In the genomic region with DNA sequence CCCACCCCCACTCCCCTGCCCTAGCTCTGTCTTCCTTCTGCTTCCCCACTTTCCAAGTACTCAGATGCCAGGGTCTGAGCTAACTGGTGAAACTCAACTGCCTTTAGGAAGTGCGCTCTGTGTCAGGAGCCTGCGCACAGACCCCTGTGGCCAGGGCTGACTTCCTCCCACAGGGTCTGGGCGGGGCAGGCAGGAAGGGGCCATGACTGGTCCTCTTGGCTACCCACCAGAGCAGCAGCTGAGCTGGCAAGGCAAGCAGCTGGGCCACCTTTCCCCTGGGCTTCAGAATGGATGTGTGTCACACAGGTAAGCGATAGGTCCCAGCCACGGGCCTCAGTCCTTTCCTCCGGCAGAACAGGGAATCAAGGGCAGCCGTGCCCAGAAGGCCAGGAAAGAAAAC, we compare ENCODE assay signal across 8 mouse cellular contexts. TPM values are rescaled to one million over a fixed set of nuclear protein-coding genes. Genes with fewer than 3 reads are reported as not detected.
DNase-seq lines count a peak whose midpoint lies in the region; ATAC-seq and TF ChIP-seq lines count a peak whose summit lies in the region.

Cyth4 (plus strand) TSS at position 134 of the 400 bp plus-strand sequence.

- H3K36me3 ChIP-seq in lung, embryonic 14.5 days (ENCODE audit: insufficient read depth): no peaks in the 10 kb centered on the region
- H3K36me3 ChIP-seq in midbrain, postnatal 0 days (ENCODE audit: insufficient read depth, low read length): no peaks in the 10 kb centered on the region

- DNase-seq in left cerebral cortex, adult 2 months (ENCODE audit: extremely low spot score in 1 of 2, low spot score in 2 of 2): no peak
- DNase-seq in left cerebral cortex, postnatal 36 days (ENCODE audit: low spot score in 2 of 2): no peak
- no peak for DNase-seq in gonadal fat pad, adult 2 months (ENCODE audit: low read depth)
- DNase-seq in kidney, postnatal 36 days: peak; percentile 55 to 68
- peak; percentile 30 for DNase-seq in lung, embryonic 14.5 days
- DNase-seq in spleen, postnatal 4 days (ENCODE audit: low spot score in 2 of 2): peak; percentile 74 to 82
- DNase-seq in midbrain, postnatal 0 days (ENCODE audit: low spot score): no peak
- DNase-seq in ovary, postnatal 10 days (ENCODE audit: low spot score): no peak

- no peak for ATAC-seq in lung, embryonic 14.5 days (ENCODE audit: insufficient read depth)
- ATAC-seq in midbrain, postnatal 0 days (ENCODE audit: low FRiP score): no peak

- no peaks in the 10 kb centered on the region for H3K9me3 ChIP-seq in lung, embryonic 14.5 days (ENCODE audit: low read depth, low read length)
- no peaks in the 10 kb centered on the region for H3K9me3 ChIP-seq in midbrain, postnatal 0 days (ENCODE audit: low read length)

- no peaks in the 10 kb centered on the region for H3K27me3 ChIP-seq in lung, embryonic 14.5 days (ENCODE audit: insufficient read depth, low read length)
- H3K27me3 ChIP-seq in midbrain, postnatal 0 days (ENCODE audit: insufficient read depth, low read length): no peaks in the 10 kb centered on the region

- no peak for TF ChIP-seq CTCF in left cerebral cortex, adult 2 months (IDR thresholded peaks at IDR 0.05)
- no peak for TF ChIP-seq CTCF in lung, embryonic 14.5 days (IDR thresholded peaks at IDR 0.05; ENCODE audit: low read depth)
- no peak for TF ChIP-seq CTCF in midbrain, postnatal 0 days (IDR thresholded peaks at IDR 0.05)

- H3K4me3 ChIP-seq in left cerebral cortex, adult 2 months: peak within 1 kb of the TSS; percentile 28
- no peak within 1 kb of the TSS for H3K4me3 ChIP-seq in lung, embryonic 14.5 days (ENCODE audit: low read depth, low read length)
- no peak within 1 kb of the TSS for H3K4me3 ChIP-seq in midbrain, postnatal 0 days (ENCODE audit: low read depth, low read length)

- no peak within 1 kb of the TSS for H3K4me2 ChIP-seq in lung, embryonic 14.5 days
- H3K4me2 ChIP-seq in midbrain, postnatal 0 days (ENCODE audit: low read depth, low read length, poor library complexity, severe bottlenecking): no peak within 1 kb of the TSS

- 71% methylated on average over 7 of the region's 7 CpGs for WGBS in lung, embryonic 14.5 days
- WGBS in midbrain, postnatal 0 days: 76% methylated on average over 7 of the region's 7 CpGs

- intact Hi-C loops in left cerebral cortex, adult 2 months (cut with DNase I): no loop called here
- intact Hi-C loops in left cerebral cortex, postnatal 36 days (cut with DNase I): no loop called here

- H3K4me1 ChIP-seq in lung, embryonic 14.5 days (ENCODE audit: insufficient read depth): no peaks in the 10 kb centered on the region
- no peaks in the 10 kb centered on the region for H3K4me1 ChIP-seq in midbrain, postnatal 0 days (ENCODE audit: insufficient read depth, low read length)

- no peak within 1 kb of the TSS for H3K9ac ChIP-seq in lung, embryonic 14.5 days
- no peak within 1 kb of the TSS for H3K9ac ChIP-seq in midbrain, postnatal 0 days (replicated peaks; ENCODE audit: low read length, poor library complexity, severe bottlenecking)

- H3K27ac ChIP-seq in left cerebral cortex, adult 2 months: peak within 1 kb of the TSS; percentile 47; the same call in 1 of the 2 replicates
- no peak within 1 kb of the TSS for H3K27ac ChIP-seq in lung, embryonic 14.5 days (ENCODE audit: low read depth)
- H3K27ac ChIP-seq in midbrain, postnatal 0 days (ENCODE audit: low read depth, low read length): no peak within 1 kb of the TSS

RNA-seq across cellular contexts. Expression of gene Cyth4, which starts in this region (rescaled TPM):
- 10 to 100 TPM; 10.0 to 10.3 TPM for total RNA-seq in left cerebral cortex, adult 2 months (2021)
- 10 to 100 TPM in 1 of 2 experiments, 1 to 10 TPM in 1; 8.7 to 11.9 TPM for total RNA-seq in left cerebral cortex, postnatal 36 days (2021)
- polyA plus RNA-seq in gonadal fat pad, adult 2 months (2012; rRNA removed): 25.4 and 32.0 TPM in 2 replicates
- 4.2 and 4.9 TPM in 2 replicates for polyA plus RNA-seq in lung, embryonic 14.5 days (2014; fragmentation: Nextera tagmentation; extraction: Ambion mirVana)
- 5.9 and 7.2 TPM in 2 replicates for total RNA-seq in midbrain, postnatal 0 days (2014; rRNA removed)
- 4.5 and 6.3 TPM in 2 replicates for polyA plus RNA-seq in midbrain, postnatal 0 days (2015; fragmentation: Nextera tagmentation; extraction: Ambion mirVana)

Comparison
In these comparisons a context has a peak if more than half of its experiments do, and no peak if none do; other contexts are left out.
1. DNase-seq: peak in kidney, postnatal 36 days (2 of 2), lung, embryonic 14.5 days (single experiment) and spleen, postnatal 4 days (2 of 2); none in left cerebral cortex, adult 2 months (0 of 2), left cerebral cortex, postnatal 36 days (0 of 2), gonadal fat pad, adult 2 months (single experiment), midbrain, postnatal 0 days (single experiment) and ovary, postnatal 10 days (single experiment).